Mouse (Mus musculus) hindbrain, embryonic 10.5 days (tissue): Measurements from ENCODE around the gene Lrrc23. TPM values are rescaled to one million over a fixed set of nuclear protein-coding genes. Genes with fewer than 3 reads are reported as not detected.
A peak's percentile ranks its signal among the peaks of the same experiment; 100 is the strongest.

Experiments
- DNase-seq: peaks from one replicate; pipeline ENCODE4 v3.0.0-alpha.2; 2017; ENCODE audit warnings: low spot score
- H3K27ac ChIP-seq: fragments of 300-500 bp; sonication (generic); 2 replicates; pipeline ENCODE4 v1.5.1; 2016; ENCODE audit warnings: mild to moderate bottlenecking, moderate library complexity
- H3K27me3 ChIP-seq: fragments of 300-500 bp; sonication (generic); 2 replicates; pipeline ENCODE4 v1.6.1; 2016; ENCODE audit warnings: mild to moderate bottlenecking; ENCODE audit not compliant: poor library complexity, insufficient read depth, severe bottlenecking
- H3K36me3 ChIP-seq: fragments of 300-500 bp; sonication (generic); 2 replicates; pipeline ENCODE4 v1.6.1; 2016; ENCODE audit warnings: mild to moderate bottlenecking, moderate library complexity
- H3K4me1 ChIP-seq: fragments of 300-500 bp; sonication (generic); replicated peaks from 2 replicates; pipeline ENCODE4 v1.6.1; 2016; ENCODE audit warnings: mild to moderate bottlenecking
- H3K4me3 ChIP-seq: fragments of 300-500 bp; sonication (generic); 2 replicates; pipeline ENCODE4 v1.5.1; 2016; ENCODE audit warnings: mild to moderate bottlenecking, moderate library complexity
- H3K9me3 ChIP-seq: fragments of 300-500 bp; sonication (generic); 2 replicates; pipeline ENCODE4 v1.6.1; 2016; ENCODE audit warnings: mild to moderate bottlenecking, moderate library complexity
- WGBS: fragments of 180-500 bp; shearing (Covaris S2); methylation state at CpG from one replicate; pipeline ENCODE4 v1.1.7; 2016; 5-methylcytosine and 5-hydroxymethylcytosine counted together
- polyA plus RNA-seq: library from polyadenylated mRNA; unstranded; fragments of >200 nt; fragmentation: Nextera tagmentation; extraction: Ambion mirVana; gene quantifications from 2 replicates; pipeline ENCODE4 v1.2.1, GENCODE M21; 2016

The Lrrc23 gene
- polyA plus RNA-seq, 1 experiment from 2014 or later: 4.8 TPM

GRCm38 (mm10) chr6:124742839-124743514, 36.5 kb downstream of the Lrrc23 start:
- H3K4me1 ChIP-seq: peaks cover 72% of the 10 kb centered on the region
- peaks cover 44% of the 10 kb centered on the region for H3K36me3 ChIP-seq
- no peaks in the 10 kb centered on the region for H3K27me3 ChIP-seq
- no peaks in the 10 kb centered on the region for H3K9me3 ChIP-seq
- WGBS: 90% methylated on average over 15 of the region's 15 CpGs
- H3K27ac ChIP-seq: peak overlapping the region; percentile 40; the same call in 1 of the 2 replicates
- no peak for DNase-seq
- no peak overlapping the region; the same call in 1 of the 2 replicates for H3K4me3 ChIP-seq

- Histone ChIP-seq H3K9me3 (no peaks in the 10 kb centered on the region), H3K4me3 (peak overlapping the region; percentile 77), H3K36me3 (peaks cover 33% of the 10 kb centered on the region), H3K27ac (peak overlapping the region; percentile 99), H3K27me3 (no peaks in the 10 kb centered on the region), H3K4me1 (peaks cover 66% of the 10 kb centered on the region)
- DNase-seq: no peak
- 69% methylated on average over 3 of the region's 3 CpGs for WGBS
These were observed 37.7 kb downstream of the Lrrc23 start for GRCm38 (mm10) chr6:124741842-124742241.

GRCm38 (mm10) chr6:124740888-124741761, 38.4 kb downstream of the Lrrc23 start, which contains the start of gene Grcc10:
Gene Grcc10 (minus strand): TSS chr6:124741374.
- H3K4me3 ChIP-seq: peak within 1 kb of the TSS; percentile 77
- peaks cover 29% of the 10 kb centered on the region for H3K36me3 ChIP-seq
- no peaks in the 10 kb centered on the region for H3K9me3 ChIP-seq
- DNase-seq: peak; percentile 96
- peak within 1 kb of the TSS; percentile 99 for H3K27ac ChIP-seq
- under 1% methylated on average over 41 of the region's 41 CpGs for WGBS
- H3K4me1 ChIP-seq: peaks cover 59% of the 10 kb centered on the region
- no peaks in the 10 kb centered on the region for H3K27me3 ChIP-seq

- H3K27me3 ChIP-seq: no peaks in the 10 kb centered on the region
- H3K9me3 ChIP-seq: no peaks in the 10 kb centered on the region
- peaks cover 29% of the 10 kb centered on the region for H3K36me3 ChIP-seq
- WGBS: under 1% methylated on average over 29 of the region's 29 CpGs
- peak overlapping the region; percentile 99 for H3K27ac ChIP-seq
- DNase-seq: no peak
- peaks cover 51% of the 10 kb centered on the region for H3K4me1 ChIP-seq
- peak overlapping the region; percentile 77 for H3K4me3 ChIP-seq
These were observed 39.2 kb downstream of the Lrrc23 start for GRCm38 (mm10) chr6:124740211-124740887.

- Histone ChIP-seq H3K36me3 (peaks cover 19% of the 10 kb centered on the region), H3K9me3 (no peaks in the 10 kb centered on the region), H3K27ac (peak overlapping the region; percentile 99), H3K4me3 (peak overlapping the region; percentile 77), H3K27me3 (no peaks in the 10 kb centered on the region), H3K4me1 (peaks cover 43% of the 10 kb centered on the region)
- DNase-seq: no peak
- 88% methylated on average over 10 of the region's 10 CpGs for WGBS
These were observed 40.2 kb downstream of the Lrrc23 start for GRCm38 (mm10) chr6:124739231-124739796.

DNA sequence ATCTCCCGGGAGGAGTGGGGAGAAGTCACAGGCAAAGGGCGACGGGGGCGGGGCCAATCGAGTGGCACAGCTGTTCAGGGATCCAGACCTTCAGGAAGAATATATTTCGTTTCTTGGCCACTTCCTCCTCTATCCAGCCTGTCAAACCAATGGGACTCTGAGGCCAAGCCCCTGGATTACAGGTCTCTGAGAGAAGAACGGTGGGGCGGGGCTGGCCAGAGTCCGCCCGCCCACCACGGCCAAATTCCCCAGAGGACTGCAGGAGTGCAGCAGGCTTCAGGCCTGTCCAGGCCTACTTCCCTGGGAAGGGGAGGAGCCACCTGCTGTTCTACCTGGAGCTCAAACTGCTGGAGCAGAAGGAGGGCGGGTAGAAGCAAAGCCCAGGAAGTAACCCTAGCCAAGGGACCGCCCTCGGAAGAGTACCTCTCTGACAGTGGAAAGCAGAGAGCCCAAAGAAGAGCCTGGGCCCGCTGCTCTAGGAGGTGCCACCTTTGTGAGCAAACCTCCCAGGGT, 41.0 kb downstream of the Lrrc23 start, which contains the start of gene Ptpn6:
Ptpn6 (minus strand) TSS at position 204 of the 513 bp plus-strand sequence.
- Histone ChIP-seq H3K36me3 (peaks cover 11% of the 10 kb centered on the region), H3K27me3 (no peaks in the 10 kb centered on the region), H3K27ac (peak within 1 kb of the TSS; percentile 99), H3K9me3 (no peaks in the 10 kb centered on the region), H3K4me1 (peaks cover 43% of the 10 kb centered on the region), H3K4me3 (peak within 1 kb of the TSS; percentile 77)
- peak; percentile 35 for DNase-seq
- WGBS: 25% methylated on average over 15 of the region's 15 CpGs

- Histone ChIP-seq H3K4me3 (no peak overlapping the region), H3K9me3 (no peaks in the 10 kb centered on the region), H3K27ac (no peak overlapping the region), H3K4me1 (peaks cover 41% of the 10 kb centered on the region), H3K27me3 (no peaks in the 10 kb centered on the region), H3K36me3 (no peaks in the 10 kb centered on the region)
- DNase-seq: no peak
- 92% methylated on average over 11 of the region's 11 CpGs for WGBS
These were observed 42.5 kb downstream of the Lrrc23 start for GRCm38 (mm10) chr6:124737040-124737439.

- H3K27me3 ChIP-seq: no peaks in the 10 kb centered on the region
- no peaks in the 10 kb centered on the region for H3K36me3 ChIP-seq
- H3K4me3 ChIP-seq: no peak overlapping the region
- peaks cover 24% of the 10 kb centered on the region for H3K4me1 ChIP-seq
- H3K9me3 ChIP-seq: no peaks in the 10 kb centered on the region
- 89% methylated on average over 3 of the region's 3 CpGs for WGBS
- no peak for DNase-seq
- H3K27ac ChIP-seq: no peak overlapping the region
These were observed 45.1 kb downstream of the Lrrc23 start for GRCm38 (mm10) chr6:124734417-124734816.

GRCm38 (mm10) chr6:124732476-124733370, 46.8 kb downstream of the Lrrc23 start:
- H3K27ac ChIP-seq: peak overlapping the region; percentile 75
- no peak for DNase-seq
- WGBS: 49% methylated on average over 19 of the region's 19 CpGs

GRCm38 (mm10) chr6:124731038-124731437, 48.5 kb downstream of the Lrrc23 start:
- DNase-seq: no peak
- H3K4me3 ChIP-seq: no peak overlapping the region
- H3K36me3 ChIP-seq: no peaks in the 10 kb centered on the region
- H3K9me3 ChIP-seq: no peaks in the 10 kb centered on the region
- H3K27ac ChIP-seq: no peak overlapping the region
- 88% methylated on average over 7 of the region's 7 CpGs for whole genome bisulfite sequencing
- H3K4me1 ChIP-seq: peaks cover 24% of the 10 kb centered on the region
- no peaks in the 10 kb centered on the region for H3K27me3 ChIP-seq

More at GRCm38 (mm10) chr6:124732476-124733370, 46.8 kb downstream of the Lrrc23 start:
- no peaks in the 10 kb centered on the region for H3K9me3 ChIP-seq
- 0 out of 2 replicates have a peak overlapping the region, but pooled peaks have one; percentile 2 for H3K4me3 ChIP-seq
- H3K36me3 ChIP-seq: no peaks in the 10 kb centered on the region
- peaks cover 21% of the 10 kb centered on the region for H3K4me1 ChIP-seq
- H3K27me3 ChIP-seq: no peaks in the 10 kb centered on the region

DNA sequence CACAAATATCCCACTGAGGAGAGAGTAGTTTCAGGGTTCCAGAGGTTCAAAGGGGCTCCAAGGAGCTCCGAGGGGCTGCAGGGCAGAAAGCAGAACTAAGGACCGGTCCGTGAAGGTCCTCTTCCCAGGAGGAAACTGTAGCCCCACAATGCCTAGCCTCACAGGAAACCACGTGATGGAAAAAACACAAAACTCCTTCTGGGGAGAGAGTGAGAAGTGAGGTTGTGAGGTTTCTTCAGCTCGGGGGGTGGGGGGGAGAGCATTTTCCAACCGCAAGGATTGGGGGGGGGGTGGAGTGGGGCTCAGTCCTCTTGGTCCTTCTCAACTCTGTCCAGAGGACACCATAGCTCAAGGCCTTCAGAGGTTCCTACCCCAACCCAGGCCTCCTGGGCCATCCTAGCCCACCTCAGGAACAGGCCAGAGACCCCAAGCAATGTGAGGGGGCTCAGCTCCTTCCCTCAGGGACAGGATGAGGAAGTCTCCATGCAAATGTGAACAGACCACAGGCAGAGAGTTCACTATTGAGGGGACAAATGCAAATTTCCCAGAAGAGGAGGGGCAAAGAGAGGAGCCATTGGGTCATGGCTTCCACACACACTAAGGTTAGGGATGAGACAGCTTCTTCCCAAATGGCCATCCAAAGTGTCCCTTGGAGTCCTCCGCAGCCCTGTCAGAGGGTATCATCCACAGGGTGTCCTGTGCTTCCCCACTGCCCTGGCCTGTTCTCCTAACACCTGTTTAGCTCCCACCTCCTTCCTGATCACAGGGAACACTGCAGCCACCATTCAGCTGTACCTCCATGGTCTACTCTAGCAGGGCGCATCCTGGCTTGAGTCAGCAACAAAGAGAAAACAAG, 49.4 kb downstream of the Lrrc23 start:
- Histone ChIP-seq H3K27me3 (no peaks in the 10 kb centered on the region), H3K36me3 (no peaks in the 10 kb centered on the region), H3K9me3 (no peaks in the 10 kb centered on the region), H3K4me3 (no peak overlapping the region), H3K4me1 (peaks cover 24% of the 10 kb centered on the region), H3K27ac (no peak overlapping the region)
- DNase-seq: no peak
- 87% methylated on average over 8 of the region's 8 CpGs for WGBS
